ENCODE assay signal across 27 mouse cellular contexts in the genomic region with DNA sequence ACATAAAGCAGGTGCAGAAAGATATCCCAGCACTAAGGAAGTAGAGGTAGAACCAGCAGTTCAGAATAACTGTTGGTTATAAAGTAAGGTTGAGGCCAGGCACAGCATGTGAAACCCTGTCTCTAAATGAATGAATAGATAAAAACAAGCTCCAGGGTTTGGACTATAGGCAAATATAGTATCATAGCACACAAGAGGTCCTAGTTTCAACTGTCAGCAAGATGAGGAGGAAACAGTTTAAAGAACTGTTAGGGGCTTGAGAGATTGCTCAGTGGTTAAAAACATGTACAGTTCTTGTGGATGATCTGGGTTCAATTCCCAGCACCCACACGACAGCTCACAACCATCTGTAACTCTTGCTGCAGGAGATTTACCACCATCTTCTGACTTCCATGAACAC. TPM values are rescaled to one million over a fixed set of nuclear protein-coding genes. Genes with fewer than 3 reads are reported as not detected.
DNase-seq lines count a peak whose midpoint lies in the region; ATAC-seq and TF ChIP-seq lines count a peak whose summit lies in the region.
"Had no signal": no experiment of that assay in that cellular context is flagged by ENCODE, and none has a peak within 500 bp of the region (broad histone marks: within the 10 kb centered on the region; RNA-seq: fewer than 3 reads in every experiment).

No protein-coding gene starts in this region.

- peaks cover 4% of the 10 kb centered on the region; the same call in 1 of the 2 replicates for H3K36me3 ChIP-seq in heart, embryonic 16.5 days (ENCODE audit: control insufficient read depth, insufficient read depth)
- peaks cover 0 to 22% of the 10 kb centered on the region in 2 experiments; a peak in 3 of 4 replicates for H3K36me3 ChIP-seq in MEL (ENCODE audit: control insufficient read depth in 1 of 2, insufficient read depth in 2 of 2, low read length in 2 of 2)

- no peak for TF ChIP-seq CTCF in gastrocnemius, adult 2 months (IDR thresholded peaks at IDR 0.05)
- TF ChIP-seq CTCF in MEL (IDR thresholded peaks at IDR 0.05 in 2 of 3, conservative IDR thresholded peaks at IDR 0.05 in 1 of 3; ENCODE audit: control insufficient read depth in 1 of 3, insufficient read depth in 1 of 3, low read depth in 2 of 3, low read length in 3 of 3, poor library complexity in 1 of 3, severe bottlenecking in 1 of 3), result no peak

- intact Hi-C loops in gastrocnemius, adult 2 months (cut with DNase I), result no loop called here

- H3K27me3 ChIP-seq in heart, embryonic 16.5 days (ENCODE audit: control insufficient read depth, insufficient read depth, low read length), result no peaks in the 10 kb centered on the region
- no peaks in the 10 kb centered on the region for H3K27me3 ChIP-seq in MEL (ENCODE audit: control insufficient read depth in 1 of 2, insufficient read depth in 2 of 2, low read length in 2 of 2)
- H3K27me3 ChIP-seq: CH12.LX; embryonic facial prominence, embryonic 13.5 days; embryonic facial prominence, embryonic 15.5 days; forebrain, embryonic 12.5 days had no signal

- no peak for TF ChIP-seq POLR2A in MEL (IDR thresholded peaks at IDR 0.05; ENCODE audit: control insufficient read depth in 1 of 2, insufficient read depth in 1 of 2, low read depth in 1 of 2, low read length in 2 of 2, poor library complexity in 1 of 2)

- no peak overlapping the region for H3K4me3 ChIP-seq in gastrocnemius, adult 2 months
- no peak overlapping the region for H3K4me3 ChIP-seq in heart, embryonic 16.5 days (ENCODE audit: low read length)
- no peak overlapping the region for H3K4me3 ChIP-seq in MEL (ENCODE audit: control insufficient read depth in 1 of 2, insufficient read depth in 1 of 2, low read depth in 2 of 2, low read length in 2 of 2)
- H3K4me3 ChIP-seq: embryonic facial prominence, embryonic 13.5 days; embryonic facial prominence, embryonic 15.5 days; erythroblast, embryonic 14.5 days; forebrain, embryonic 10.5 days; forebrain, embryonic 12.5 days had no signal

- peaks cover 17% of the 10 kb centered on the region for H3K79me2 ChIP-seq in MEL (ENCODE audit: control insufficient read depth, insufficient read depth, low read length, poor library complexity)

- peaks cover 30% of the 10 kb centered on the region for H3K4me1 ChIP-seq in heart, embryonic 16.5 days (ENCODE audit: control insufficient read depth, insufficient read depth, low read length)
- H3K4me1 ChIP-seq in MEL (ENCODE audit: control insufficient read depth in 1 of 2, insufficient read depth in 2 of 2, low read length in 2 of 2), result peaks cover 12 to 13% of the 10 kb centered on the region in 2 experiments
- H3K4me1 ChIP-seq: embryonic facial prominence, embryonic 13.5 days had no signal

- no peak for ATAC-seq in heart, embryonic 16.5 days (replicated peaks; ENCODE audit: extremely low read depth, insufficient read depth, low FRiP score)
- ATAC-seq: CD4-positive, CD25-positive, alpha-beta regulatory T cell, adult 4 months; forebrain, embryonic 14.5 days; forebrain, embryonic 16.5 days had no signal

- peak; percentile 46 to 69; a peak in 3 of 4 replicates for TF ChIP-seq EP300 in MEL (IDR thresholded peaks at IDR 0.05; ENCODE audit: low read depth in 1 of 2, low read length in 2 of 2)

- no peak for TF ChIP-seq RAD21 in MEL (IDR thresholded peaks at IDR 0.05; ENCODE audit: low read depth, low read length)

- no peak overlapping the region for H3K4me2 ChIP-seq in heart, embryonic 16.5 days (ENCODE audit: low read depth, low read length)
- H3K4me2 ChIP-seq: embryonic facial prominence, embryonic 13.5 days; embryonic facial prominence, embryonic 15.5 days; forebrain, embryonic 12.5 days had no signal

- no peak for DNase-seq in gastrocnemius, adult 2 months
- DNase-seq in gastrocnemius, postnatal 25 days, result no peak
- DNase-seq in heart, adult 9 months (ENCODE audit: low spot score in 2 of 2), result no peak
- peak; percentile 43 for DNase-seq in MEL (ENCODE audit: low read depth, low spot score)
- DNase-seq in spleen, postnatal 4 days (ENCODE audit: low spot score in 2 of 2), result no peak
- DNase-seq: adrenal gland, adult 2 months; adrenal gland, postnatal 10 days; adrenal gland, postnatal 25 days; B cell, adult 2 months; cerebellum, adult 11 months; cerebellum, adult 18-20 months; cerebellum, adult 8-10 months; cerebellum, adult 9-11 months; cerebellum, postnatal 14 days; cerebellum, postnatal 36 days; embryo, embryonic 11 days had no signal

- no peaks in the 10 kb centered on the region; the same call in 1 of the 2 replicates for H3K9me3 ChIP-seq in heart, embryonic 16.5 days (replicated peaks; ENCODE audit: control insufficient read depth, low read length)
- H3K9me3 ChIP-seq in MEL (replicated peaks; ENCODE audit: insufficient read depth, low read length), result no peaks in the 10 kb centered on the region
- H3K9me3 ChIP-seq: embryonic facial prominence, embryonic 13.5 days; embryonic facial prominence, embryonic 15.5 days; forebrain, embryonic 12.5 days; G1E had no signal

- H3K9ac ChIP-seq in heart, embryonic 16.5 days (ENCODE audit: low read length), result no peak overlapping the region
- H3K9ac ChIP-seq in MEL (ENCODE audit: control insufficient read depth, low read depth, low read length, poor library complexity, severe bottlenecking), result no peak overlapping the region
- H3K9ac ChIP-seq: embryonic facial prominence, embryonic 13.5 days; embryonic facial prominence, embryonic 15.5 days; forebrain, embryonic 12.5 days had no signal

- WGBS in heart, embryonic 16.5 days, result 92% methylated on average over 1 of the region's 1 CpGs

- H3K27ac ChIP-seq in gastrocnemius, adult 2 months, result peak overlapping the region; percentile 76; the same call in 1 of the 2 replicates
- H3K27ac ChIP-seq in heart, embryonic 16.5 days (ENCODE audit: low read length), result 0 out of 2 replicates have a peak overlapping the region, but pooled peaks have one; percentile 18
- H3K27ac ChIP-seq in MEL (ENCODE audit: control insufficient read depth, low read depth, low read length), result no peak overlapping the region
- H3K27ac ChIP-seq: embryonic facial prominence, embryonic 13.5 days; embryonic facial prominence, embryonic 15.5 days; forebrain, embryonic 10.5 days; forebrain, embryonic 12.5 days had no signal

TF ChIP-seq in MEL, 35 proteins besides CTCF, POLR2A, EP300 and RAD21:
- no peak for TF ChIP-seq NRF1 (IDR thresholded peaks at IDR 0.05; ENCODE audit: insufficient read depth, low read depth, low read length, poor library complexity, severe bottlenecking)
- TF ChIP-seq ELF1 (IDR thresholded peaks at IDR 0.05; ENCODE audit: low read depth, low read length), result no peak
- peak; percentile 80 for TF ChIP-seq MYB (IDR thresholded peaks at IDR 0.05; ENCODE audit: low read depth, low read length)
- TF ChIP-seq MEF2A (IDR thresholded peaks at IDR 0.05; ENCODE audit: extremely low read depth, insufficient replicate concordance, low read depth, low read length, poor library complexity, severe bottlenecking), result no peak

RNA-seq across cellular contexts. Expression of gene Zfp609, which starts 15.6 kb away (rescaled TPM):
- 10 to 100 TPM; 18.4 to 21.1 TPM for total RNA-seq in gastrocnemius, adult 2 months (2021)
- total RNA-seq in gastrocnemius, postnatal 25 days (2021), result 10 to 100 TPM; 15.1 to 20.6 TPM
- 4.2 and 5.1 TPM in 2 replicates for polyA plus RNA-seq in heart, embryonic 16.5 days (2015; fragmentation: Nextera tagmentation; extraction: Ambion mirVana)
- 2.9 and 3.6 TPM in 2 replicates for total RNA-seq in MEL (2012; rRNA removed)
- polyA plus RNA-seq in MEL (2012; ENCODE audit: insufficient read depth in 1 of 2, insufficient read length in 2 of 2, low read depth in 1 of 2, low replicate concordance in 2 of 2, missing spikeins in 1 of 2), result 10 to 100 TPM in 1 of 2 experiments, not detected in 1; 26.5 TPM
